In the genomic region with DNA sequence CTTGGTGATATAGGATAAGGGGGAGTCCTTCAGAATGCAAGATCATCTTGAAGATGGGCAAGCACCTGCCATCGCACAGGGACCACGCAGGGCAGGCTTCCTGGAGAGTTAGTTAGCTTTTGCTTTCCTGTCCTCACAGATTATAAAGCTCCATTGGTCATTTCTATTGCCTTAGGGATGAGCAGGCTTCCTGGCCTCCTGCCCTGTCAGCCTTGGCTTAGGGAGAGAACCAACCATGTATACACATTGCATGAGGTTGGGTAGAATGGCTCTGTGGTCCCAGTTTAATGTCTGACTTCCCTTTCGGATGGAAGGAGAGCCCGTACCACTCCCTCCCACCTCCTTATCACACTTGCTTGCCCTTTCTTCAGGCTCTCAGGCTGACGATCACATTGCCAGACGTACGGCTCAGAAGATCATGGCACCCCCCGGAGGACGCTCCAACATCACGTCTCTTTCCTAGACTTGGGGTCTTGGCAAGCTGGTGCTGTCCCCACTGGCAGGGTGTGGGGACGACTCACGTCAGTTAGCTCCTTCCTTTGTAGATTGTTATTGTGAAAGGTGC, we compare ENCODE assay signal across 26 mouse cellular contexts. TPM values are rescaled to one million over a fixed set of nuclear protein-coding genes. Genes with fewer than 3 reads are reported as not detected.
A peak's percentile ranks its signal among the peaks of the same experiment; 100 is the strongest.
DNase-seq lines count a peak whose midpoint lies in the region; ATAC-seq lines count a peak whose summit lies in the region.
"Had no signal": no experiment of that assay in that cellular context is flagged by ENCODE, and none has a peak within 500 bp of the region (broad histone marks: within the 10 kb centered on the region; RNA-seq: fewer than 3 reads in every experiment).

No protein-coding gene starts in this region.

- no peak overlapping the region for H3K9ac ChIP-seq in forebrain, embryonic 16.5 days (replicated peaks; ENCODE audit: low read depth, low read length)
- H3K9ac ChIP-seq: embryonic facial prominence, embryonic 15.5 days; heart, embryonic 15.5 days; hindbrain, embryonic 15.5 days had no signal

- H3K27ac ChIP-seq in forebrain, embryonic 10.5 days: 0 out of 2 replicates have a peak overlapping the region, but pooled peaks have one; percentile 15
- H3K27ac ChIP-seq in forebrain, embryonic 16.5 days (ENCODE audit: low read length): no peak overlapping the region
- H3K27ac ChIP-seq: embryonic facial prominence, embryonic 15.5 days; gastrocnemius, adult 2 months; heart, embryonic 10.5 days; heart, embryonic 15.5 days had no signal

- 0 out of 2 replicates have a peak, but pooled peaks cover 2% of the 10 kb centered on the region for H3K4me1 ChIP-seq in forebrain, embryonic 10.5 days
- H3K4me1 ChIP-seq in forebrain, embryonic 16.5 days (replicated peaks; ENCODE audit: control insufficient read depth, insufficient read depth, low read length): no peaks in the 10 kb centered on the region
- H3K4me1 ChIP-seq: embryonic facial prominence, embryonic 15.5 days; heart, embryonic 15.5 days; hindbrain, embryonic 15.5 days had no signal

- H3K27me3 ChIP-seq in forebrain, embryonic 10.5 days (ENCODE audit: poor library complexity, severe bottlenecking): no peaks in the 10 kb centered on the region
- no peaks in the 10 kb centered on the region for H3K27me3 ChIP-seq in forebrain, embryonic 16.5 days (replicated peaks; ENCODE audit: control insufficient read depth, insufficient read depth, low read length)
- H3K27me3 ChIP-seq: embryonic facial prominence, embryonic 15.5 days; hindbrain, embryonic 15.5 days had no signal

- WGBS in forebrain, embryonic 10.5 days: 71% methylated on average over 12 of the region's 12 CpGs
- WGBS in forebrain, embryonic 16.5 days: 70% methylated on average over 12 of the region's 12 CpGs

- no peaks in the 10 kb centered on the region for H3K9me3 ChIP-seq in forebrain, embryonic 10.5 days
- H3K9me3 ChIP-seq in forebrain, embryonic 16.5 days (ENCODE audit: control insufficient read depth, low read length): no peaks in the 10 kb centered on the region
- H3K9me3 ChIP-seq: embryonic facial prominence, embryonic 15.5 days; heart, embryonic 10.5 days; heart, embryonic 15.5 days; hindbrain, embryonic 15.5 days had no signal

- DNase-seq in forebrain, embryonic 10.5 days (ENCODE audit: extremely low spot score, low spot score): no peak
- DNase-seq in left cerebral cortex, postnatal 4 days: peak; percentile 56
- DNase-seq in left cerebral cortex, postnatal 36 days (ENCODE audit: low spot score in 2 of 2): no peak
- peak; percentile 28 for DNase-seq in cerebellum, adult 8-10 months
- peak; percentile 68 for DNase-seq in cerebellum, postnatal 10 days
- DNase-seq in thymus, postnatal 4 days: no peak
- DNase-seq in lung, adult 18-20 months: no peak
- DNase-seq: adrenal gland, postnatal 14 days; embryo, embryonic 11 days; gastrocnemius, adult 2 months; gastrocnemius, postnatal 36 days; heart, adult 18-20 months; heart, postnatal 14 days; kidney, adult 2 months had no signal

- ATAC-seq in forebrain, embryonic 16.5 days: no peak
- ATAC-seq: activated CD4-positive, CD25-positive, alpha-beta regulatory T cell, adult 4 months; intestine, embryonic 16.5 days; Patski had no signal

- H3K4me2 ChIP-seq in forebrain, embryonic 16.5 days (ENCODE audit: low read length): no peak overlapping the region
- H3K4me2 ChIP-seq: embryonic facial prominence, embryonic 15.5 days; heart, embryonic 15.5 days; hindbrain, embryonic 15.5 days had no signal

- intact Hi-C loops in left cerebral cortex, postnatal 4 days (cut with DNase I): no loop called here
- intact Hi-C loops in left cerebral cortex, postnatal 36 days (cut with DNase I): no loop called here

- H3K36me3 ChIP-seq in forebrain, embryonic 10.5 days (replicated peaks): peaks cover 63% of the 10 kb centered on the region
- H3K36me3 ChIP-seq in forebrain, embryonic 16.5 days (ENCODE audit: control insufficient read depth, insufficient read depth): no peaks in the 10 kb centered on the region
- H3K36me3 ChIP-seq: embryonic facial prominence, embryonic 15.5 days; heart, embryonic 10.5 days; heart, embryonic 15.5 days had no signal

- H3K4me3 ChIP-seq in forebrain, embryonic 10.5 days: no peak overlapping the region
- no peak overlapping the region for H3K4me3 ChIP-seq in forebrain, embryonic 16.5 days (replicated peaks; ENCODE audit: low read length)
- H3K4me3 ChIP-seq: embryonic facial prominence, embryonic 15.5 days; erythroblast, embryonic 14.5 days; gastrocnemius, adult 2 months; heart, embryonic 10.5 days; heart, embryonic 15.5 days; hindbrain, embryonic 15.5 days had no signal

RNA-seq across cellular contexts. Expression of gene Dpysl4, which starts 14.8 kb away (rescaled TPM):
- polyA plus RNA-seq in forebrain, embryonic 10.5 days (2016; fragmentation: Nextera tagmentation; extraction: Ambion mirVana): 72.5 and 76.5 TPM in 2 replicates
- polyA plus RNA-seq in forebrain, embryonic 16.5 days (2015; fragmentation: Nextera tagmentation; extraction: Ambion mirVana): 103 and 122 TPM in 2 replicates
- total RNA-seq in left cerebral cortex, postnatal 4 days (2021): 100 to 1,000 TPM; 101 to 108 TPM
- 10 to 100 TPM; 55.3 to 56.0 TPM for total RNA-seq in left cerebral cortex, postnatal 36 days (2021)
- total RNA-seq: CH12.LX; common myeloid progenitor, adult 5-6 weeks; hematopoietic stem cell, adult 5-6 weeks had no signal
- polyA plus RNA-seq: activated CD4-positive, CD25-positive, alpha-beta regulatory T cell, adult 4 months; erythroblast, embryonic 14.5 days; Patski had no signal

Comparison
In these comparisons a context has a peak if more than half of its experiments do, and no peak if none do; other contexts are left out.
1. DNase-seq: peak in left cerebral cortex, postnatal 4 days (single experiment), cerebellum, adult 8-10 months (single experiment) and cerebellum, postnatal 10 days (2 of 2); none in forebrain, embryonic 10.5 days (single experiment), left cerebral cortex, postnatal 36 days (0 of 2), thymus, postnatal 4 days (single experiment) and lung, adult 18-20 months (0 of 2).